Mouse (Mus musculus): Measurements from ENCODE around the gene Smyd1.

- TF ChIP-seq GATA1 (IDR thresholded peaks at IDR 0.05; ENCODE audit: low read length) = no peak
- TF ChIP-seq TAL1 (IDR thresholded peaks at IDR 0.05; ENCODE audit: low read length) = no peak
Measured at GRCm38 (mm10) chr6:71274621-71275020, 47.4 kb downstream of the Smyd1 start.
